Mouse (Mus musculus) WW6 (cell line): ENCODE measurements at regions not wholly inside any gene's neighbourhood (a gene's known extent, or its start where the extent isn't known, plus 50 kb on each side); places are given as distances from the start of the nearest gene placed in this dataset.

ENCODE experiments used
- DNase-seq: peaks from one replicate; pipeline ENCODE4 v3.0.0-alpha.2; 2013; ENCODE audit warnings: low read depth, low spot score

GRCm38 (mm10) chr1:137571190-137571904 is 604.2 kb downstream of the Ptprc start:
- DNase-seq, result no peak

GRCm38 (mm10) chr1:137567526-137567925 is 607.3 kb upstream of the Nr5a2 start:
- DNase-seq, result no peak

DNA sequence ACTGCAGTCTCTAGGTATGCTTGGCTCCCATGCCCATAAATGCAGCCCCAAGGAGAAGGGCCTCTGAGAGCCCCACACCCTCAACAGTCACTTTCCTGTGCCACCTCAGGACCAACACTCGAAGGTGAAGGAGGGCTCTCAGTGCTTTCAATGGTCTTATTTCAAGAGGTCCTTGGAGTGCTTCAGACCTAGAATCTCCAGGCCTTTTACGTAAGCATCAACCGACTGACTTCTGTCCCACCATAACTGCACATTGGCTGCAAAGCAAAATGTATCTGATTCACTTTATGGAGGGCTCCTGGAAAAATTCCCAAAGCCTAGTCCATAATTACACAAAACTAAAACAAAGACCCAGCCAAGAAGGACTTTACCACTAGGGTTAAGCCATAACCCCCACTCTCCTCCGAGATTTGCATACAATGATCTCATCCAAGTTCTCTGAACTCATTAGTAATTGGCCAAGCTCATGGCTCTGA is 605.4 kb upstream of the Nr5a2 start:
- DNase-seq, result no peak

GRCm38 (mm10) chr1:137561686-137562085 is 601.4 kb upstream of the Nr5a2 start:
- DNase-seq, result no peak

GRCm38 (mm10) chr1:137560389-137561268 is 600.4 kb upstream of the Nr5a2 start:
- no peak for DNase-seq

GRCm38 (mm10) chr1:137549659-137550058 is 589.4 kb upstream of the Nr5a2 start:
- DNase-seq, result no peak

- DNase-seq, result no peak
Measured at GRCm38 (mm10) chr1:137545666-137546065, 585.4 kb upstream of the Nr5a2 start.

GRCm38 (mm10) chr1:137543828-137544227 is 583.6 kb upstream of the Nr5a2 start:
- no peak for DNase-seq

GRCm38 (mm10) chr1:137541453-137541852 is 581.2 kb upstream of the Nr5a2 start:
- DNase-seq, result no peak

- DNase-seq, result no peak
Measured at GRCm38 (mm10) chr1:137539424-137540116, 579.3 kb upstream of the Nr5a2 start.

- no peak for DNase-seq
Measured at GRCm38 (mm10) chr1:137514750-137515149, 554.5 kb upstream of the Nr5a2 start.

GRCm38 (mm10) chr1:137503704-137504422 is 543.6 kb upstream of the Nr5a2 start:
- no peak for DNase-seq

- no peak for DNase-seq
Measured at GRCm38 (mm10) chr1:137488226-137488625, 528.0 kb upstream of the Nr5a2 start.

DNA sequence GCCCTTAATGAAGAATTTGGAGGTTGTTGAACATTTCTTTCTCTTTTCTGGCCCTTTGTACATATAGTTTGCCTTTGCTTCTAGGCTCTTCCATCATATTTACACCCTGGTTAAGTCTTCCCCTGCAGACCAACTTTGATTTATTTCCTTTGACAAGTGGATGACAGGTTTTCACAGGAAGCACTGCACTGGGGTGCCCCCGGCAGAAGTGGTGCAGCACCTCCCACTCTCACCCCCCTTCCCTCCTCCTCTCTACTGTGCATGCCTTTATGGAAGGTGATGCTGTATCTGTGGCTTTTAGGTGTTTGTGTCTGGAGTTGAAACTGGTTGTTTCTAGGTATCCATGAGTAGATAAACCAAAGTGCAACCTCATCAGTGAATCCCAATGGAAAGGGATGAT is 518.2 kb upstream of the Nr5a2 start:
- DNase-seq, result no peak

GRCm38 (mm10) chr1:137477239-137477638 is 517.0 kb upstream of the Nr5a2 start:
- no peak for DNase-seq

GRCm38 (mm10) chr1:137474858-137475257 is 514.6 kb upstream of the Nr5a2 start:
- DNase-seq, result no peak

DNA sequence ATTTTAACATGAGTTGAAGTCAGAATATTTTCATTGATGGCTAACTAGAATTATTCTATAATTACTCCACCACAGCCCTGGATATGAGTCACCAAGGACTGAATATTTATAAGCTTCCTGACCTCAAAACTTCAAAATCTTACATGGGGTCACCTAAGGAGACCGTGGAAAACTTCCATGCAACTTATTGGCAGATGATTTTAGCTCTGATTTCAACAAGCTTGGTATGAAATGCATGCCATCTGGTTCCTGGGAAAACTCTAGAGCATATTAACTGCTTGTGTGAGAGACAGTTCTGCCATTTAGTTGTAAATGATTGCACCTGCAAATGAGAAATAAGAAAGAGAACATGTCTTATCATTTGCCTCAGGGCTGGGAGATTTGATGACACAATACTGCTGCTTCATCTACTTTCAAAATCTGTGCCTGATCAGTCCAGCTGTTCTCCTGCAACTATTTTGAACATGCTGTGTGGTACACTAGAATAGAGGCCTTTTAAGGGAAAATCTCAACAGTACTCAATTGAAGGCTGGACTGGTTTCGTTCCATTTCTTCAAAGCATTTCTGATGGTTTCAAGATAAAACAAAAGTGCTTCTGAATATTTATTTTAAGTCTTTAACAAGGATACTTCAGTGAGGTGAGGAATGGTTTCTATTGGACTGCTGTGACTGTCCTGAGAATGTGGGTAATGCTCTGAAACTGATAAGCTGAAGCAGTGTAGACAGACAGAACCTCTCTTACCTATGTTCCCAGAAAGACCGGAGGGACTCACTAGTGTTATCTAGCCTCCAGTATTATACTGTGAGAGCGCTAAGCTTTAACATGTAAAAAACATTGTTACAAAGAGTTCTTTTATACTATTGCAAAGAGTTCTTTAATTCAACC is 513.8 kb upstream of the Nr5a2 start:
- DNase-seq, result no peak

DNA sequence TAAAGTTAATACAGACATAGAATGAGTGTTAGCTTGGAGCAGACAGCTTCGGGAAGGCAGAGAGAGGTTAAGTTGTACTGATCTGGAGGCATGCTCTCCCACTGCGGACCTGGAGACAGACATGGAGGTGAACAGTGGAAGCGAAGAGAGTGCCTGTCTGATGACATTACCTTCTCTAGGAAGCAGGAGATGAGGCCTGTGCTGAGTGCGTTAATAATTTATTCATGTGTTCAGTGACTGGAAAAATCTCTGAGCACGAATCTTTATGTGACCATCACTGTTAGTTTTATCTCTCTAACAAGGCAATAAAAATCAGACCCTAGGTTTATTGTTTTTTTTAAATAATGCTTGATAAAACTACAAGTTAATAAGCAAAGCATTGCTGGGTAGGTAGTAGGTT is 504.7 kb upstream of the Nr5a2 start:
- no peak for DNase-seq

DNA sequence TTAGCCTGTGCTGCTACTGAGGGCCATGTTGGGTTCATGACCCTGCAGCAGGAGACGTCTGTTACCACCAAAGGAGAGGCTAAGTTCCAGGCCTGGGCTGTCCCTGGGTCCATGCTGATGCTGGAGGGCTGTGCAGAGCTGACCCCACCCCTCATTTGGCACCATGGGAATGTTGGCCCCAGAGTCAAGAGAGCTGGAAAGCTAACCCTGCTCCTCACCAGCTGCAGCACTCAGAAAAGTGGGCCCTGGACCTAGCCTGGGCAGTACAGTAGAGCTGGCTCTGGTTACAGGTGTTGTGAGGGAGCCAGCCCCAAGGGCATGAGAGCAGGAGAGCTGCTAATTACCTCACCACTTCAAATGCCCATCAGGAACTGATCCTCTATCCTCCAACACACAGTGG is 500.9 kb upstream of the Nr5a2 start:
- no peak for DNase-seq

GRCm38 (mm10) chr1:137453446-137454208 is 493.4 kb upstream of the Nr5a2 start:
- DNase-seq, result no peak
